In genomic region chr19:6015511-6016315, GRCm38 (mm10) we compare ENCODE assay signal across 8 mouse cellular contexts. TPM values are rescaled to one million over a fixed set of nuclear protein-coding genes. Genes with fewer than 3 reads are reported as not detected.
DNase-seq lines count a peak whose midpoint lies in the region; ATAC-seq lines count a peak whose summit lies in the region.

Capn1 (minus strand) TSS chr19:6015897.

- no peaks in the 10 kb centered on the region for H3K36me3 ChIP-seq in hindbrain, embryonic 13.5 days

- peak within 1 kb of the TSS; percentile 50 for H3K4me3 ChIP-seq in hindbrain, embryonic 13.5 days

- peak; percentile 77 for ATAC-seq in hindbrain, embryonic 13.5 days (ENCODE audit: low FRiP score)

- peak within 1 kb of the TSS; percentile 80 for H3K4me2 ChIP-seq in hindbrain, embryonic 13.5 days

- DNase-seq in Muller cell, postnatal 12 days (ENCODE audit: inconsistent ontology term): peak; percentile 76
- DNase-seq in cerebellum, postnatal 14 days: peak; percentile 67 to 68
- peak; percentile 36 to 41 for DNase-seq in frontal cortex, postnatal 25 days (ENCODE audit: low spot score in 2 of 2)
- DNase-seq in left cerebral cortex, adult 11 months (ENCODE audit: low spot score): peak; percentile 28
- peak; percentile 73 for DNase-seq in lung, postnatal 36 days
- DNase-seq in retina, postnatal 1 day: peak; percentile 80
- peak; percentile 57 to 74 for DNase-seq in urinary bladder, adult 18-20 months (ENCODE audit: low spot score in 2 of 2)

- no peak within 1 kb of the TSS for H3K27ac ChIP-seq in hindbrain, embryonic 13.5 days

- no peaks in the 10 kb centered on the region for H3K9me3 ChIP-seq in hindbrain, embryonic 13.5 days

- H3K27me3 ChIP-seq in hindbrain, embryonic 13.5 days: peaks cover 46% of the 10 kb centered on the region

- whole genome bisulfite sequencing in hindbrain, embryonic 13.5 days: 3% methylated on average over 38 of the region's 40 CpGs

- H3K9ac ChIP-seq in hindbrain, embryonic 13.5 days: peak within 1 kb of the TSS; percentile 76

- peaks cover 22% of the 10 kb centered on the region for H3K4me1 ChIP-seq in hindbrain, embryonic 13.5 days (replicated peaks)

RNA-seq across cellular contexts. Expression of gene Capn1, which starts in this region (rescaled TPM):
- polyA plus RNA-seq in hindbrain, embryonic 13.5 days (2015; fragmentation: Nextera tagmentation; extraction: Ambion mirVana): 3.3 and 4.7 TPM in 2 replicates

Comparison
In these comparisons a context has a peak if more than half of its experiments do, and no peak if none do; other contexts are left out.
1. DNase-seq: peak in every context shown above with its lines; median percentile 80 in retina, postnatal 1 day; 76 in Muller cell, postnatal 12 days; 73 in lung, postnatal 36 days; 68 in cerebellum, postnatal 14 days; 66 in urinary bladder, adult 18-20 months; 38 in frontal cortex, postnatal 25 days; 28 in left cerebral cortex, adult 11 months.